Mouse (Mus musculus) MEL (cell line): ENCODE measurements around the gene Hddc2. TPM values are rescaled to one million over a fixed set of nuclear protein-coding genes. Genes with fewer than 3 reads are reported as not detected.

Source experiments
- DNase-seq: peaks from one replicate; pipeline ENCODE4 v3.0.0; 2011; ENCODE audit warnings: low read depth, low spot score
- H3K27ac ChIP-seq: 2 replicates; pipeline ENCODE4 v1.5.1; 2012; ENCODE audit warnings: low read depth, mild to moderate bottlenecking, control low read depth, low read length, moderate library complexity; ENCODE audit not compliant: control insufficient read depth
- H3K27me3 ChIP-seq, 2 experiments: fragments of 150-350 bp in 1 of 2; sonication (generic) in 1 of 2; 2 replicates each; pipeline ENCODE4 v1.6.1; 2012; ENCODE audit warnings: low read length in 2 of 2, mild to moderate bottlenecking in 2 of 2, improper control_type of control experiment in 1 of 2, moderate library complexity in 1 of 2; ENCODE audit not compliant: insufficient read depth in 2 of 2, control insufficient read depth in 1 of 2
- H3K36me3 ChIP-seq, 2 experiments: 2 replicates each; pipeline ENCODE4 v1.6.1; 2012 to 2014; ENCODE audit warnings: low read length in 2 of 2, improper control_type of control experiment in 1 of 2, inconsistent platforms in 1 of 2, mild to moderate bottlenecking in 1 of 2; ENCODE audit not compliant: insufficient read depth in 2 of 2, control insufficient read depth in 1 of 2
- H3K4me1 ChIP-seq, 2 experiments: fragments of 150-350 bp in 1 of 2; sonication (generic) in 1 of 2; 2 replicates each; pipeline ENCODE4 v1.6.1; 2012; ENCODE audit warnings: low read length in 2 of 2, improper control_type of control experiment in 1 of 2, mild to moderate bottlenecking in 1 of 2; ENCODE audit not compliant: insufficient read depth in 2 of 2, control insufficient read depth in 1 of 2
- H3K4me3 ChIP-seq, 2 experiments: fragments of 150-350 bp in 1 of 2; sonication (generic) in 1 of 2; 2 replicates each; pipeline ENCODE4 v1.5.1; 2012; ENCODE audit warnings: low read depth in 2 of 2, low read length in 2 of 2, mild to moderate bottlenecking in 2 of 2, moderate library complexity in 2 of 2, control low read depth in 1 of 2, improper control_type of control experiment in 1 of 2; ENCODE audit not compliant: control insufficient read depth in 1 of 2, insufficient read depth in 1 of 2
- H3K79me2 ChIP-seq: 2 replicates; pipeline ENCODE4 v1.6.1; 2012; ENCODE audit warnings: mild to moderate bottlenecking, low read length, moderate library complexity; ENCODE audit not compliant: control insufficient read depth, poor library complexity, insufficient read depth
- H3K9ac ChIP-seq: 2 replicates; pipeline ENCODE4 v1.6.1; 2012; ENCODE audit warnings: low read depth, mild to moderate bottlenecking, control low read depth, low read length, moderate library complexity; ENCODE audit not compliant: control insufficient read depth, poor library complexity, severe bottlenecking
- H3K9me3 ChIP-seq: fragments of 150-350 bp; sonication (generic); replicated peaks from 2 replicates; pipeline ENCODE4 v1.6.1; 2012; ENCODE audit warnings: mild to moderate bottlenecking, low read length, improper control_type of control experiment, moderate library complexity; ENCODE audit not compliant: insufficient read depth
- CHD2 ChIP-seq: IDR thresholded peaks from 2 replicates; pipeline ENCODE4 v1.6.1; 2011; ENCODE audit warnings: low read length, improper control_type of control experiment
- CTCF ChIP-seq, 3 experiments: IDR thresholded peaks in 2 of 3; conservative IDR thresholded peaks in 1 of 3; 2 replicates each; pipeline ENCODE4 v1.5.1; 2011 to 2012; ENCODE audit warnings: low read length in 3 of 3, low read depth in 2 of 3, mild to moderate bottlenecking in 2 of 3, improper control_type of control experiment in 1 of 3, inconsistent platforms in 1 of 3, mixed read lengths in 1 of 3, moderate library complexity in 1 of 3; ENCODE audit not compliant: control insufficient read depth in 1 of 3, insufficient read depth in 1 of 3, poor library complexity in 1 of 3, severe bottlenecking in 1 of 3
- GABPA ChIP-seq: IDR thresholded peaks from 2 replicates; pipeline ENCODE4 v1.6.1; 2012; ENCODE audit warnings: low read depth, mild to moderate bottlenecking, inconsistent platforms, low read length, improper control_type of control experiment, moderate library complexity
- JUND ChIP-seq: IDR thresholded peaks from 2 replicates; pipeline ENCODE4 v1.6.1; 2011; ENCODE audit warnings: low read depth, mild to moderate bottlenecking, improper control_type of control experiment, low read length
- MAZ ChIP-seq: IDR thresholded peaks from 2 replicates; pipeline ENCODE4 v1.6.1; 2012; ENCODE audit warnings: low read depth, mild to moderate bottlenecking, inconsistent platforms, low read length, improper control_type of control experiment
- MXI1 ChIP-seq: IDR thresholded peaks from 2 replicates; pipeline ENCODE4 v1.6.1; 2011; ENCODE audit warnings: mild to moderate bottlenecking, low read depth, low read length, improper control_type of control experiment
- MYB ChIP-seq: IDR thresholded peaks from 2 replicates; pipeline ENCODE4 v1.6.1; 2011; ENCODE audit warnings: mild to moderate bottlenecking, low read depth, low read length, improper control_type of control experiment
- NELFE ChIP-seq: IDR thresholded peaks from 2 replicates; pipeline ENCODE4 v1.6.1; 2011; ENCODE audit warnings: low read depth, low read length, improper control_type of control experiment
- NRF1 ChIP-seq: IDR thresholded peaks from 2 replicates; pipeline ENCODE4 v1.6.1; 2014; ENCODE audit warnings: low read depth, mild to moderate bottlenecking, inconsistent platforms, low read length, improper control_type of control experiment, moderate library complexity; ENCODE audit not compliant: poor library complexity, insufficient read depth, severe bottlenecking
- POLR2AphosphoS5 ChIP-seq: IDR thresholded peaks from 2 replicates; pipeline ENCODE4 v1.6.1; 2012; ENCODE audit warnings: low read depth, borderline replicate concordance, mild to moderate bottlenecking, inconsistent platforms, low read length, moderate library complexity, mixed read lengths
- RCOR1 ChIP-seq: IDR thresholded peaks from 2 replicates; pipeline ENCODE4 v1.6.1; 2012; ENCODE audit warnings: low read depth, mild to moderate bottlenecking, inconsistent platforms, low read length, improper control_type of control experiment
- SIN3A ChIP-seq: IDR thresholded peaks from 2 replicates; pipeline ENCODE4 v1.6.1; 2012; ENCODE audit warnings: low read length, improper control_type of control experiment, inconsistent platforms
- SMC3 ChIP-seq: IDR thresholded peaks from 2 replicates; pipeline ENCODE4 v1.6.1; 2011; ENCODE audit warnings: low read depth, low read length, improper control_type of control experiment
- TAL1 ChIP-seq: IDR thresholded peaks from 2 replicates; pipeline ENCODE4 v1.6.1; 2012; ENCODE audit warnings: mild to moderate bottlenecking, inconsistent platforms, low read length, moderate library complexity, mixed read lengths
- TBP ChIP-seq: IDR thresholded peaks from 2 replicates; pipeline ENCODE4 v1.8.0; 2011; ENCODE audit warnings: low read depth, low read length, improper control_type of control experiment
- TCF12 ChIP-seq: IDR thresholded peaks from 2 replicates; pipeline ENCODE4 v1.6.1; 2014; ENCODE audit warnings: low read depth, mild to moderate bottlenecking, inconsistent platforms, low read length, improper control_type of control experiment, moderate library complexity
- UBTF ChIP-seq: IDR thresholded peaks from 2 replicates; pipeline ENCODE4 v1.6.1; 2012; ENCODE audit warnings: low read depth, mild to moderate bottlenecking, inconsistent platforms, low read length, improper control_type of control experiment, moderate library complexity, borderline replicate concordance; ENCODE audit not compliant: insufficient read depth
- USF1 ChIP-seq: IDR thresholded peaks from 2 replicates; pipeline ENCODE4 v1.6.1; 2014; ENCODE audit warnings: low read depth, mild to moderate bottlenecking, inconsistent platforms, low read length, improper control_type of control experiment, moderate library complexity
- ZC3H11A ChIP-seq: IDR thresholded peaks from 2 replicates; pipeline ENCODE4 v1.6.1; 2012; ENCODE audit warnings: low read depth, mild to moderate bottlenecking, inconsistent platforms, low read length, improper control_type of control experiment
- ZKSCAN1 ChIP-seq: IDR thresholded peaks from 2 replicates; pipeline ENCODE4 v1.6.1; 2012; ENCODE audit warnings: low read depth, mild to moderate bottlenecking, inconsistent platforms, low read length, improper control_type of control experiment, moderate library complexity
- ZMIZ1 ChIP-seq: IDR thresholded peaks from 2 replicates; pipeline ENCODE4 v1.6.1; 2012; ENCODE audit warnings: low read depth, mild to moderate bottlenecking, inconsistent platforms, low read length, improper control_type of control experiment, moderate library complexity
- polyA plus RNA-seq, 2 experiments: library from polyadenylated mRNA; stranded (reverse) in 1 of 2; unstranded in 1 of 2; fragments of >175 nt in 1 of 2; fragments of >200 nt in 1 of 2; gene quantifications; 2 replicates each; pipeline versions ENCODE4 v1.2.1 to v1.2.4; 2012; ENCODE audit warnings: low replicate concordance in 2 of 2, low read depth in 1 of 2; ENCODE audit not compliant: insufficient read length in 2 of 2, insufficient read depth in 1 of 2, missing spikeins in 1 of 2
- total RNA-seq: library from RNA; depleted of rRNA; stranded (reverse); fragments of 300-350 nt; gene quantifications from 2 replicates; pipeline ENCODE4 v1.2.3, GENCODE M21; 2012

The Hddc2 gene
- total and polyA plus RNA-seq, 3 experiments = 40.5 to 41.0 TPM; not detected in 1

DNA sequence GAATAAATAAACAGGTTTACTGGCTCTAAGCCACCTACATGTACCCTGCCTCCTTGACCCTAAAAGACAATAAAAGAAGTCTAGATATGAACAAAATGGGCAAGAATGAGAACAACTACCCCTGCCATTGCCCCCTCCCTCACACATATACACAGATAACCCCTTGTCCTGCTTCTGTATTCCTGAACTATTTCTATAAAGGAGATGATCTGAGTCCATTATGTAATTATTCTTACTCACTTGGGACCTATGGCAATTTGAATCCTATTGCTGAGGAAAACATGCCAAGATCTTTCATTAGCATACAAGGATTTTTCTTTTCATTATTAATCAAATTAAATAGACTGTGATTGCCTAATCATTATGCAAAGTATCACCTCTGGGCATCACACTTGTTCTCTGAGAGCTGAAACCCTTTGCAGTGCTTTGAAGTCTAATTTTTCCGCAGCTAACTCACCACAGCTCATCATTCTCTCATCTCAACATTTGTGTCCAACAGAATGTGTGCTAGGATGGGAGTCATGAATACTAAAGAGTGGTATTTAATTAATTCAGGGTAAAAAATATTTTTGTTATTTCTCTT is 39.8 kb downstream of the Hddc2 start:
- TF ChIP-seq USF1 (no peak), NELFE (no peak), CTCF (IDR thresholded peaks at IDR 0.05 in 2 of 3, conservative IDR thresholded peaks at IDR 0.05 in 1 of 3; ENCODE audit: control insufficient read depth in 1 of 3, insufficient read depth in 1 of 3, low read depth in 2 of 3, low read length in 3 of 3, poor library complexity in 1 of 3, severe bottlenecking in 1 of 3) (no peak), TCF12 (no peak), SIN3A (no peak), MYB (no peak), RCOR1 (no peak), CHD2 (no peak), TAL1 (no peak), TBP (no peak), GABPA (no peak), SMC3 (no peak), ZKSCAN1 (no peak), POLR2AphosphoS5 (no peak), ZMIZ1 (no peak), MXI1 (no peak), MAZ (no peak)
- DNase-seq = no peak
- H3K9me3 ChIP-seq = no peaks in the 10 kb centered on the region
- H3K27me3 ChIP-seq = no peaks in the 10 kb centered on the region
- H3K27ac ChIP-seq = no peak overlapping the region
- H3K79me2 ChIP-seq = no peaks in the 10 kb centered on the region
- no peaks in the 10 kb centered on the region for H3K4me1 ChIP-seq
- H3K4me3 ChIP-seq = no peak overlapping the region
- no peak overlapping the region for H3K9ac ChIP-seq
- no peaks in the 10 kb centered on the region for H3K36me3 ChIP-seq

DNA sequence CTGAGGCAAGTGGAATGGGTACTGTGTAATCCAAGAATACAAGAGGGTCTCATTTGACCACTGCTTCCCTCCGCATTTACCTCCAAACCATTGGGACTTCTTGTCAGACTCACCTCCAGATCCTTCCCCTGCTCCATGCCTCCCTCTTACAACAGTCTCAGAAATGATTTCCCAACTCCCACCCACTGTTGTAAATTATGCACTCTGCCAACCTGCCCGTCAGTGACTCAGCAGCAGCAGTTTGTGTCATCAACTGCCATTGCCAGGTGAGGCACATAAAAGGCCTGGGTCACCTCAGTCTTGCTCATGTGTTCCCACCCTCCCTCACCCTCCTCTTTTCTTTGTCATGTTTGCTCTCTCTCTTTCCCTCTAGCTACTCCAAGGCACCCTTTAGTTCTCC is 41.0 kb downstream of the Hddc2 start:
- H3K4me3 ChIP-seq = no peak overlapping the region
- DNase-seq = no peak
- no peaks in the 10 kb centered on the region for H3K36me3 ChIP-seq
- H3K4me1 ChIP-seq = no peaks in the 10 kb centered on the region
- no peak overlapping the region for H3K9ac ChIP-seq
- H3K9me3 ChIP-seq = no peaks in the 10 kb centered on the region
- no peaks in the 10 kb centered on the region for H3K79me2 ChIP-seq
- H3K27me3 ChIP-seq = no peaks in the 10 kb centered on the region
- TF ChIP-seq JUND (no peak), MAZ (no peak), MYB (no peak), ZKSCAN1 (no peak), ZC3H11A (no peak), NRF1 (no peak), UBTF (no peak)
- H3K27ac ChIP-seq = no peak overlapping the region
